Mouse (Mus musculus): Measurements from ENCODE around the gene Gm30191. TPM values are rescaled to one million over a fixed set of nuclear protein-coding genes. Genes with fewer than 3 reads are reported as not detected.
A peak's percentile ranks its signal among the peaks of the same experiment; 100 is the strongest.

Gm30191 gene
- polyA plus RNA-seq, 1 experiment from 2014 or later = not detected

DNA sequence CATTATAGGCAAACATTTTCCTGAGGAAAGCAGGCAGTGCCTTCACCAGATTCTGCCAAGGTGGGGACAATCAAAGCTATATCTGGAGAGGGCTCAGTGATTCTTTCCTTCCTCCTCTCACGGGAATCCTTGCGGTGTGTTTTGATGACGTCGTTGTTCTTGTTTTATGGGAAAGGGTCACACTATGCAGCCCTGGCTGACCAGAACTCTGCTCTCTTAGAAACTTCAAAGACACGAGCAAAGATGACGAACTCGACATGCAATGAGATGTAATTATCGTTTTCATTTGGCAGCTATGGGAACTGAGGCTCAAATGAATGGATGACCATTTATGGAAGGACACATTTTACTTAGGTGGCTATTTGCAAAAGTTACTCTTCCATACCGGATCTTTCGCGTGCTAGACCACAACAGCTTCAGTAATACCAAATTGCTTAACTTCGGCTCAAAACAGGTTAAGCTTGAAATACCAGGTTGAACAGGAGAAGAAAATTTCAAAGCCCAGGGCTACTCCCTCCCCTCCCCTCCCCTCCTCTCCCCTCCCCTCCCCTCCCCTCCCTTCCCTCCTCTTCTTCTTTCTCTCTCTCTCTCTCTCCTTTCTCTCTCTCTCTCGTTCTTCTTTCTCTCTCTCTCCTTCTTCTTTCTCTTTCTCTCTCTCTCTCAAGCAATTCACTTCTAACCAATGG lies 26.1 kb downstream of the Gm30191 start:
- ATAC-seq = peak; percentile 47; the same call in 1 of the 2 replicates
- Histone ChIP-seq H3K4me3 (replicated peaks) (peak overlapping the region; percentile 11; the same call in 1 of the 2 replicates), H3K27me3 (replicated peaks) (no peaks in the 10 kb centered on the region), H3K36me3 (peaks cover 10% of the 10 kb centered on the region; the same call in 1 of the 2 replicates), H3K9me3 (no peaks in the 10 kb centered on the region), H3K4me1 (replicated peaks) (0 out of 2 replicates have a peak, but pooled peaks cover 2% of the 10 kb centered on the region), H3K9ac (no peak overlapping the region), H3K27ac (0 out of 2 replicates have a peak overlapping the region, but pooled peaks have one; percentile 1), H3K4me2 (replicated peaks) (peak overlapping the region; percentile 51)
- 19% methylated on average over 12 of the region's 13 CpGs for WGBS

GRCm38 (mm10) chr4:134273417-134274345 lies 26.9 kb downstream of the Gm30191 start:
- no peaks in the 10 kb centered on the region for H3K27me3 ChIP-seq (replicated peaks)
- H3K4me2 ChIP-seq (replicated peaks) = peak overlapping the region; percentile 51
- ATAC-seq = peak; percentile 85
- H3K9ac ChIP-seq = no peak overlapping the region
- H3K27ac ChIP-seq = 0 out of 2 replicates have a peak overlapping the region, but pooled peaks have one; percentile 1
- WGBS = 4% methylated on average over 14 of the region's 14 CpGs
- peak overlapping the region; percentile 11; the same call in 1 of the 2 replicates for H3K4me3 ChIP-seq (replicated peaks)
- no peaks in the 10 kb centered on the region for H3K9me3 ChIP-seq
- H3K4me1 ChIP-seq (replicated peaks) = 0 out of 2 replicates have a peak, but pooled peaks cover 2% of the 10 kb centered on the region
- peaks cover 10% of the 10 kb centered on the region for H3K36me3 ChIP-seq

DNA sequence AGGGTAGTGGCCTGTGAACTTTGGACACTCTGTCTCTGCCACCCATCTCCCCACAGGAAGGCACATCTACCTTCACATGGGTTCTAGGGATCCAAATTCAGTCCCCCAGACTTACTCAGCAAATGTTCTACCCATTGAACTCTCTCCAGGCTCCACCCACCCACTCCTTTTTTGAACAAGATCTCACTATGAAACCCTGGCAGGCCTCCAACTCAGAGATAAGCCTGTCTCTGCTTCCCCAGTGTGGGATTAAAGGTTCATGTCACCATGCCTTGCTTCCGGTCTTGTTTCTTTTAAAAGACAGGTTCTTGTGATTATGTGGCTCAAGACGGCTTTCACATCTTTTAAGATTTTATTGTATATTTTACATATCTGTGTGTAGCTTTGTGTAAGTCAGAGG lies 38.2 kb downstream of the Gm30191 start:
- WGBS = 82% methylated on average over 2 of the region's 2 CpGs
- Histone ChIP-seq H3K27me3 (replicated peaks) (no peaks in the 10 kb centered on the region), H3K27ac (no peak overlapping the region), H3K4me2 (replicated peaks) (no peak overlapping the region), H3K9ac (no peak overlapping the region), H3K9me3 (no peaks in the 10 kb centered on the region), H3K4me3 (replicated peaks) (no peak overlapping the region), H3K4me1 (replicated peaks) (peaks cover 13% of the 10 kb centered on the region), H3K36me3 (peaks cover 7% of the 10 kb centered on the region; the same call in 1 of the 2 replicates)
- ATAC-seq = no peak

DNA sequence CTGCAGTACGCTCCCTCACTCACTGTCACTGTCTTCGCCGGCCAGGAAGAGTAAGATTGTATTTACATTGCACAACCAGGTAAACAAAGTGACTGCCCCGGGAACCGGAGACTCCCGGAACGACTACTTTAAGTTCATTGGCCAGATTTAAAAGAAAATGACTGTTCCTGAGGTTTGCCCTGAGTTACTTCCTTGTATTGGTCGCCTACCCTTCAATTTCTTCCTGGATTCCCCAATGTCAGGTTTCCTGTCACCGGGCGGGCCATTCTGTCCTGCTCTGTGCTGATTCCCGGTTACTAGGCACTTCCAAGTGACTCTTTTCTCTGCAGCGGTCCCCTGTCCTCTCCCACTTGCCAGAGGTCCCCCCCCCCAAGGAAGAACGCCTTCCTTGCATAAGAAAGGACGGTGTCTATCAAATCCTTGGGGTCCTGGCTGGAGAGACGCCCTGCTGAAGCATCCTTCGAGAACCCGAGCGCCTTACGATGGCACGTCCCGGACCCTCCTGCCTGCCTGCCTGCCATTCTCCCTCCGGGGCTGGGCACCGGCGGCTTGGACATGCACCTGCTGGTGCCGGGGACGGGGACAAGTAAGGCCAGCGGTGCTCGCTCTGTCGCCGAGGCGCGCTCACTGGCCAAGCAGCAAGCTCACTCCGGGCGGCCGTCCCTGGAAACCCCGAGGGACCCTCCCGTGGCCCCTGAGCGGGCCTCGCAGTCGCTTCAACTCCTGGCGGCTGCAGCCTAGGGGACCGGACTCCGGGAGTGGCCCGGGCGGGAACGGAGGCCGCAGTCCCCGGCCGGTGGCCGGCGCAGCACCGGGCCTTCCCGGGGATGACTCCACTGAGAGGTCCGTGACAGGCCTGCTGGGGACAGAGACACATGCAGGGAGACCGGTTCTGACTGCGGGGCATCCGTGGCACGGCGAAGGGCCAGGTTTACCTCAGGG lies 39.8 kb downstream of the Gm30191 start:
- Histone ChIP-seq H3K27ac (peak overlapping the region; percentile 89), H3K4me2 (replicated peaks) (peak overlapping the region; percentile 69), H3K4me1 (replicated peaks) (peaks cover 13% of the 10 kb centered on the region), H3K36me3 (peaks cover 7% of the 10 kb centered on the region; the same call in 1 of the 2 replicates), H3K9ac (peak overlapping the region; percentile 98), H3K27me3 (replicated peaks) (no peaks in the 10 kb centered on the region), H3K4me3 (replicated peaks) (peak overlapping the region; percentile 98), H3K9me3 (no peaks in the 10 kb centered on the region)
- under 1% methylated on average over 59 of the region's 59 CpGs for WGBS
- peak; percentile 57 for ATAC-seq

DNA sequence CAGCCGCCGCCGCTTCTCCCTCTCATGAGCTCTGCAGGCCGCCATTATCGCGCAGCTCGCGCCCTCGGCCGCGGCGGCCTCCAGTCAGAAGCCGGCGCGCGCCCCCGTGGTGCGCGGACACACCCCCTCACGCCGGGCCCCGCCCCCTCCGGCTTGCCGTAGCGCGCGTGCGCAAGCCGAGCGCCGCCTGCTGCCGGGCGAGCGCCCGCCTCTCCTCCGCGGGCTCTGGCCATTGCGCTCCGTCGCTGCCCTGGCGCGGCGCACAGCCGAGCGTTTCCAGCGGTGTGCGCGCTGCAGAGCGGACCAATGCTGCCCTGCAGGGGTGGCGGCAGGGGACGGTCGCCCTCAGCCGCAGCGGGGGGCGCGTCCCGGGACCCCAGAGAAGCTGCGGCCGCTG lies 40.4 kb downstream of the Gm30191 start:
- Histone ChIP-seq H3K27me3 (replicated peaks) (no peaks in the 10 kb centered on the region), H3K4me3 (replicated peaks) (peak overlapping the region; percentile 98), H3K27ac (peak overlapping the region; percentile 100), H3K4me1 (replicated peaks) (peaks cover 13% of the 10 kb centered on the region), H3K9ac (peak overlapping the region; percentile 99), H3K4me2 (replicated peaks) (peak overlapping the region; percentile 69), H3K9me3 (no peaks in the 10 kb centered on the region), H3K36me3 (peaks cover 4% of the 10 kb centered on the region; the same call in 1 of the 2 replicates)
- under 1% methylated on average over 46 of the region's 59 CpGs for WGBS
- peak; percentile 94 for ATAC-seq

- Histone ChIP-seq H3K27ac (peak within 1 kb of the TSS; percentile 100), H3K27me3 (replicated peaks) (no peaks in the 10 kb centered on the region), H3K4me2 (replicated peaks) (peak within 1 kb of the TSS; percentile 69), H3K9ac (peak within 1 kb of the TSS; percentile 99), H3K36me3 (peaks cover 2% of the 10 kb centered on the region; the same call in 1 of the 2 replicates), H3K4me3 (replicated peaks) (peak within 1 kb of the TSS; percentile 98), H3K9me3 (no peaks in the 10 kb centered on the region), H3K4me1 (replicated peaks) (peaks cover 13% of the 10 kb centered on the region)
- WGBS = under 1% methylated on average over 43 of the region's 43 CpGs
- ATAC-seq = peak; percentile 82
Measured at GRCm38 (mm10) chr4:134287575-134288025, 40.9 kb downstream of the Gm30191 start, which contains the start of gene Pdik1l. Gene Pdik1l (minus strand): TSS chr4:134287895.

DNA sequence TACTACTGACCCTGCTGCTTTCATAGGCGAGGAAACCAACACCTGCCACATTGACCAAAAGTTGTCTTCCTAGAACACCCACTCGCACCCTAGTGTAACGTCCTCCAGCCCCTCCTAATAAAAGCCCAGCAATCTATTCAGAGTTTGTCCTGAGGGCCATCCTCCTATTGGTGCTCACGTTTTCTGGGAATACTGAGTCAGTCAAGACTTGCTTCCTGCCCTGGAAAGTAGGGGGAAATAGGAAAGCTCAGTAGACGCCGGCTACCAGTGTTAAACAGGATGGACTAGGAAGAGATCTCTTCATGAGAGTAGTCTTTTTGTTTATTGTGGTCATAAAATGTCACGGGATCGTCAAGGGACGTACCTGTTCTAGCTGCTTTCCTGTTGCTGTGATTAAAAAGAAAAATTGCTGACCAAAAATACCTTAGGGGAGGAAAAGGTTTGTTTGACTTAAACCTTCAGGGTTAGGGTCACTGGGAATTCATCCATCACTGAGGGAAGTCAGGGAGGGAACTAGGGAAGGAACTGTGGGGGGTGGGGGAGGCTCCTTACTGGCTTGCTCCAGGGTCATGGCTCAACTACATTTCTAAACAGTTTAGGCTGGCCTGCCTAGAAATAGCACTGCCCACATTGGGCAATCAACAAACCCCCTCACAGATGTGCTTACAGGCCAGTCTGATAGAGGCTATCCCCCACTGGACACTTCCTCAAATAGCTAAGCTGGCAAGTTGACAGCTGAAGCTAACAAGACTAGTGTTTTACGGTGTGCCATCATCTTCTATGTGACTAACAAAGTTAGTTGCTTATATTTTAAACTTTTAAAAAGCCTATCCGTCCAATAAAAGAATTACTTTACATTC lies 41.9 kb downstream of the Gm30191 start:
- H3K27ac ChIP-seq = peak overlapping the region; percentile 100
- H3K9ac ChIP-seq = peak overlapping the region; percentile 99; the same call in 1 of the 2 replicates
- no peak for ATAC-seq

DNA sequence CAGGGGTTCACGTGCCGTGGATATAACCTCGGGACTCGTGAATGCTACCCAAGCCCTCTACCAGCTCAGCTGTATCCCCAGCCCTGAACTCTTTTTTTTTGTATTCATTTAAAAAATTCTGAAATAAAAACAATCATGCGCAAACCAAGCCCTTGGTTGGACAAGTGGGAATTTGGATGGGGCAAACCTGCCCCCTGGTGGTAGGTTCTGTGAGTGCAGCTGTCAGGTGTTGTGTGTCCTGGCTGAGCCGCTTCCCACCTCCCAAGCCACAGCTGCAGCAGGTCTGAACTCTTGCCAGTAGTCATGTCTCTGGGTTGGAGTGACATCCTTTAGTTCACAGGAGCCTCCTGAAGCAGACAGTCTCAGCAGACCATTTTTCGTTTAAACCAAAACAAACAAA lies 45.3 kb downstream of the Gm30191 start:
- no peak for ATAC-seq
- 21% methylated on average over 7 of the region's 7 CpGs for WGBS
- no peak overlapping the region for H3K9ac ChIP-seq
- no peak overlapping the region for H3K4me3 ChIP-seq (replicated peaks)
- 0 out of 2 replicates have a peak, but pooled peaks cover 2% of the 10 kb centered on the region for H3K27me3 ChIP-seq (replicated peaks)
- H3K4me2 ChIP-seq (replicated peaks) = no peak overlapping the region
- H3K4me1 ChIP-seq (replicated peaks) = peaks cover 10% of the 10 kb centered on the region
- H3K36me3 ChIP-seq = no peaks in the 10 kb centered on the region
- no peaks in the 10 kb centered on the region for H3K9me3 ChIP-seq
- no peak overlapping the region for H3K27ac ChIP-seq

More for the DNA sequence above, 41.9 kb downstream of the Gm30191 start:
- no peaks in the 10 kb centered on the region for H3K36me3 ChIP-seq
- no peaks in the 10 kb centered on the region for H3K9me3 ChIP-seq
- H3K4me3 ChIP-seq (replicated peaks) = peak overlapping the region; percentile 98
- peak overlapping the region; percentile 69 for H3K4me2 ChIP-seq (replicated peaks)
- 0 out of 2 replicates have a peak, but pooled peaks cover 2% of the 10 kb centered on the region for H3K27me3 ChIP-seq (replicated peaks)
- peaks cover 13% of the 10 kb centered on the region for H3K4me1 ChIP-seq (replicated peaks)
- WGBS = 18% methylated on average over 11 of the region's 11 CpGs

GRCm38 (mm10) chr4:134293061-134293691 lies 46.4 kb downstream of the Gm30191 start:
- ATAC-seq = no peak
- no peaks in the 10 kb centered on the region for H3K9me3 ChIP-seq
- no peak overlapping the region for H3K4me2 ChIP-seq (replicated peaks)
- no peak overlapping the region for H3K9ac ChIP-seq
- no peak overlapping the region for H3K4me3 ChIP-seq (replicated peaks)
- 75% methylated on average over 18 of the region's 18 CpGs for WGBS
- no peaks in the 10 kb centered on the region for H3K36me3 ChIP-seq
- H3K4me1 ChIP-seq (replicated peaks) = peaks cover 8% of the 10 kb centered on the region
- 0 out of 2 replicates have a peak, but pooled peaks cover 2% of the 10 kb centered on the region for H3K27me3 ChIP-seq (replicated peaks)
- H3K27ac ChIP-seq = no peak overlapping the region

DNA sequence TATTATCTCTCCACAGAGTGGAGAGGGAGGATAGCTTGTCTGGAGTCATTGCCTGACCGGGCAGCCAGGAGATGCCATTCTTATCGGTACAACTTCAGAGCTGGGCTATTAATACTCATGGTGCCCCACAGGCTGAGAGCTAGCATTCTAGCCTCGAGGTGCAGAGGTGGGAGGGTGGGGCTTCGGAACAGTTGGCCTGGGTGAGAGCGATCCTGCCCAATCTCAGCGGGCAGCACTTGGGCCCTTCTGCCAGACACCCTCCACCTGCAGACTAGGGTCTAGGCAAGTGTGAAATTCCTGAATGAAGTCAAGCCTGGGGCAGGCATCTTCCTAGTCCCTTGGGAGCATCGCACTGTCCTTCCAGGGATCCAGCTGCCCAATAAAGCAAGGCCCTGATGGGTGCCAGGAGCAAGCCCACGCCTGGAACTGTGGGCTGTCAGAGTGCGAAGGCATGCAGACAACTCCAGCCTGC lies 47.0 kb downstream of the Gm30191 start:
- H3K9me3 ChIP-seq = no peaks in the 10 kb centered on the region
- no peak; the same call in 1 of the 2 replicates for ATAC-seq
- 0 out of 2 replicates have a peak, but pooled peaks cover 2% of the 10 kb centered on the region for H3K27me3 ChIP-seq (replicated peaks)
- H3K36me3 ChIP-seq = no peaks in the 10 kb centered on the region
- H3K9ac ChIP-seq = no peak overlapping the region
- no peak overlapping the region for H3K27ac ChIP-seq
- no peak overlapping the region for H3K4me2 ChIP-seq (replicated peaks)
- no peak overlapping the region for H3K4me3 ChIP-seq (replicated peaks)
- 47% methylated on average over 9 of the region's 9 CpGs for WGBS
- H3K4me1 ChIP-seq (replicated peaks) = peaks cover 2% of the 10 kb centered on the region; the same call in 1 of the 2 replicates
